Comparison of ENCODE assay signal across 14 mouse cellular contexts in the genomic region with DNA sequence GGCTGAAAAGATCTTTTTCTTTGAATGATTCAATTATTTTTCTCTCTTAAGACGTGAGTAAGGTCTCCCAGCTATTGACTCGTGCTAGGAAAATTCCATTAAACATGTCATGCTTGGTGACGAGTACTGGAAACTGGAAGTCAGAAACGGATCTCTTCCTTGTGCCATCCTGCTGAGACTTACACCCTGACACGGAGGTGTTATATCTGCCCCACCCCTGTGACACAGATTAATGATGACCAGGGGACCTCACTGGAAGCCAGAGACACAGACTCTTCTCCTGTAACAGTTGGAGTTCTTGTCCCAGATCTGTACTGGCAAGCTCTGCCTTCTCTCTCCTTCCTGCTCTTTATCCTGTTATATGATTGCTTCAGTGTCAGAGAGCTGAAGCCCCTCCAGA.
DNase-seq lines count a peak whose midpoint lies in the region; ATAC-seq and TF ChIP-seq lines count a peak whose summit lies in the region.
"Had no signal": no experiment of that assay in that cellular context is flagged by ENCODE, and none has a peak within 500 bp of the region (broad histone marks: within the 10 kb centered on the region; RNA-seq: fewer than 3 reads in every experiment).

No protein-coding gene starts in this region.

- TF ChIP-seq CTCF in left cerebral cortex, adult 2 months (IDR thresholded peaks at IDR 0.05), result no peak
- TF ChIP-seq CTCF in liver, postnatal 0 days (IDR thresholded peaks at IDR 0.05; ENCODE audit: low read depth), result no peak

- WGBS in heart, embryonic 14.5 days, result 23% methylated on average over 5 of the region's 5 CpGs
- WGBS in liver, postnatal 0 days (ENCODE audit: insufficient replicate concordance), result 35% methylated on average over 5 of the region's 5 CpGs

- H3K36me3 ChIP-seq in heart, embryonic 14.5 days (ENCODE audit: control insufficient read depth, insufficient read depth, low read length), result no peaks in the 10 kb centered on the region
- H3K36me3 ChIP-seq in liver, postnatal 0 days (replicated peaks; ENCODE audit: insufficient read depth, low read length), result no peaks in the 10 kb centered on the region
- H3K36me3 ChIP-seq: hindbrain, embryonic 12.5 days had no signal

- H3K27me3 ChIP-seq in heart, embryonic 14.5 days (ENCODE audit: control insufficient read depth, insufficient read depth, low read length), result no peaks in the 10 kb centered on the region
- H3K27me3 ChIP-seq in liver, postnatal 0 days (ENCODE audit: insufficient read depth, low read length), result no peaks in the 10 kb centered on the region
- H3K27me3 ChIP-seq: hindbrain, embryonic 12.5 days had no signal

- peak overlapping the region; percentile 56 for H3K9ac ChIP-seq in heart, embryonic 14.5 days (ENCODE audit: low read length)
- H3K9ac ChIP-seq in liver, postnatal 0 days (replicated peaks), result peak overlapping the region; percentile 26; the same call in 1 of the 2 replicates
- H3K9ac ChIP-seq: hindbrain, embryonic 12.5 days had no signal

- no peaks in the 10 kb centered on the region for H3K9me3 ChIP-seq in heart, embryonic 14.5 days (ENCODE audit: control insufficient read depth, low read length)
- no peaks in the 10 kb centered on the region for H3K9me3 ChIP-seq in liver, postnatal 0 days (ENCODE audit: low read length)
- H3K9me3 ChIP-seq: hindbrain, embryonic 12.5 days; megakaryocyte, embryonic 14.5 days had no signal

- intact Hi-C loops in heart, postnatal 36 days (cut with DNase I), result no loop called here
- intact Hi-C loops in left cerebral cortex, adult 2 months (cut with DNase I), result no loop called here
- intact Hi-C loops in left cerebral cortex, postnatal 25 days (cut with DNase I), result no loop called here

- ATAC-seq in heart, embryonic 14.5 days (ENCODE audit: insufficient number of reproducible peaks, insufficient read depth, low FRiP score, low read depth), result no peak
- no peak for ATAC-seq in liver, postnatal 0 days
- ATAC-seq: forebrain, embryonic 14.5 days had no signal

- no peak overlapping the region for H3K4me3 ChIP-seq in heart, embryonic 14.5 days (ENCODE audit: control insufficient read depth in 1 of 2, insufficient read depth in 1 of 2, low read depth in 1 of 2, low read length in 2 of 2)
- H3K4me3 ChIP-seq in left cerebral cortex, adult 2 months, result no peak overlapping the region
- H3K4me3 ChIP-seq in liver, postnatal 0 days (ENCODE audit: low read depth, low read length), result no peak overlapping the region
- H3K4me3 ChIP-seq: hindbrain, embryonic 12.5 days; megakaryocyte, embryonic 14.5 days had no signal

- peak overlapping the region in 1 of 2 experiments; percentile 58; a peak in 3 of 4 replicates for H3K27ac ChIP-seq in heart, embryonic 14.5 days (replicated peaks in 1 of 2; ENCODE audit: control insufficient read depth in 1 of 2, insufficient read depth in 1 of 2, low read depth in 2 of 2, low read length in 2 of 2)
- H3K27ac ChIP-seq in left cerebral cortex, adult 2 months, result 0 out of 2 replicates have a peak overlapping the region, but pooled peaks have one; percentile 24
- peak overlapping the region; percentile 81 for H3K27ac ChIP-seq in liver, postnatal 0 days (ENCODE audit: low read depth)
- H3K27ac ChIP-seq: hindbrain, embryonic 12.5 days; stomach, postnatal 0 days had no signal

- no peak for DNase-seq in heart, postnatal 36 days
- DNase-seq in left cerebral cortex, adult 2 months (ENCODE audit: extremely low spot score in 1 of 2, low spot score in 2 of 2), result no peak
- no peak for DNase-seq in left cerebral cortex, postnatal 25 days (ENCODE audit: low spot score in 2 of 2)
- DNase-seq in kidney, postnatal 36 days, result peak; percentile 25 to 63
- DNase-seq in liver, postnatal 0 days, result no peak
- no peak for DNase-seq in spleen, postnatal 10 days (ENCODE audit: low spot score in 2 of 2)
- DNase-seq: cerebellum, postnatal 36 days; lung, adult 18-20 months; thymus, postnatal 36 days had no signal

- peak overlapping the region; percentile 19; the same call in 1 of the 2 replicates for H3K4me2 ChIP-seq in heart, embryonic 14.5 days (ENCODE audit: low read length)
- H3K4me2 ChIP-seq in liver, postnatal 0 days (ENCODE audit: low read depth, low read length), result no peak overlapping the region
- H3K4me2 ChIP-seq: hindbrain, embryonic 12.5 days had no signal

- H3K4me1 ChIP-seq in heart, embryonic 14.5 days (ENCODE audit: control insufficient read depth in 2 of 2, insufficient read depth in 2 of 2, low read length in 2 of 2), result peaks cover 15 to 27% of the 10 kb centered on the region in 2 experiments
- peaks cover 28% of the 10 kb centered on the region for H3K4me1 ChIP-seq in liver, postnatal 0 days (ENCODE audit: insufficient read depth)

- TF ChIP-seq EP300 in liver, postnatal 0 days (IDR thresholded peaks at IDR 0.05; ENCODE audit: low read depth), result no peak

Comparison
In these comparisons a context has a peak if more than half of its experiments do, and no peak if none do; other contexts are left out.
1. DNase-seq: peak in kidney, postnatal 36 days (2 of 2); none in heart, postnatal 36 days (0 of 2), left cerebral cortex, adult 2 months (0 of 2), left cerebral cortex, postnatal 25 days (0 of 2), liver, postnatal 0 days (single experiment) and spleen, postnatal 10 days (0 of 2).